ENCODE assay signal across 8 mouse cellular contexts in the genomic region with DNA sequence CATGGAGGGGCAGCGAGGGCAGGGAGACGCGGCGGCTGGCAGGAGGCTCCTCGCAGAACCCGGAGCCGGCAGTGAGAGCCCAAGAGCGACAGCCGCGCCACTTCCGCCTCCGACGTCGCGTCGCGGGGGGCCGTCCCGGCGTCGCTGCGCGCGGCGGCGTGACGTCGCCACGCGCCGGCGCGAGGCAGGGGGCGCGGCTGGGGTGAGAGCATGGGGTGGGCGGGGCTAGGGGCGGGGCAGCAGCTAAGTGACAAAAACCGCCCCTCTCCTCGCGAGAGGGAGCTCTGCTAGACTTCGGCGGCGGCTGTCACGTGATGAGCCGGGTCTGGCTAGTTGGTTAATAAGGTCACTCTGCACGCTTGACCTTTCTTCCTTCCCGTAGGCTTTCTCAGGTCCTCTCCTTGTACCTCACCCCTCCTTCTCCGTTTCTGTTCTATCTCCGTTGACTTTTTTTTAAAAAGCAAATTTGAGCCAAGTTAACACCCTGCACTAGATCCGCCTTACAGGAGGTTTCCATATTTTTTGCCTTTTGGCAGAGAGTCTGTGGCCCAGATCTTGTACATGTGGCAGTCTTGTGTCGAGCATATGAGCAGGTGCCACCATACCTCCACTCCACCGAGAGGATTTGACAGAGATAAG. TPM values are rescaled to one million over a fixed set of nuclear protein-coding genes. Genes with fewer than 3 reads are reported as not detected.
DNase-seq lines count a peak whose midpoint lies in the region; ATAC-seq and TF ChIP-seq lines count a peak whose summit lies in the region.

A gene (minus strand): TSS at position 130 of the 639 bp plus-strand sequence.

- peak in 1 of 2 experiments; percentile 34; a peak in 1 of 4 replicates for TF ChIP-seq EP300 in MEL (IDR thresholded peaks at IDR 0.05; ENCODE audit: low read depth in 1 of 2, low read length in 2 of 2)

- peaks cover 41% of the 10 kb centered on the region for H3K79me2 ChIP-seq in MEL (ENCODE audit: control insufficient read depth, insufficient read depth, low read length, poor library complexity)

- no peak for TF ChIP-seq CTCF in MEL (IDR thresholded peaks at IDR 0.05 in 2 of 3, conservative IDR thresholded peaks at IDR 0.05 in 1 of 3; ENCODE audit: control insufficient read depth in 1 of 3, insufficient read depth in 1 of 3, low read depth in 2 of 3, low read length in 3 of 3, poor library complexity in 1 of 3, severe bottlenecking in 1 of 3)
- no peak for TF ChIP-seq CTCF in cerebellum, adult 2 months (IDR thresholded peaks at IDR 0.05; ENCODE audit: borderline replicate concordance, insufficient read depth, low read depth, low read length)

- H3K27me3 ChIP-seq in MEL (ENCODE audit: control insufficient read depth in 1 of 2, insufficient read depth in 2 of 2, low read length in 2 of 2): no peaks in the 10 kb centered on the region
- H3K27me3 ChIP-seq in cerebellum, adult 2 months (ENCODE audit: control insufficient read depth, insufficient read depth, low read length): no peaks in the 10 kb centered on the region
- H3K27me3 ChIP-seq in lung, embryonic 16.5 days (ENCODE audit: control insufficient read depth, insufficient read depth, low read depth, low read length): no peaks in the 10 kb centered on the region

- peak within 1 kb of the TSS; percentile 87 for H3K4me2 ChIP-seq in lung, embryonic 16.5 days (ENCODE audit: low read depth, low read length)

- H3K4me1 ChIP-seq in MEL (ENCODE audit: control insufficient read depth in 1 of 2, insufficient read depth in 2 of 2, low read length in 2 of 2): peaks cover 17 to 30% of the 10 kb centered on the region in 2 experiments
- peaks cover 15% of the 10 kb centered on the region for H3K4me1 ChIP-seq in cerebellum, adult 2 months (ENCODE audit: control insufficient read depth, insufficient read depth, low read length)
- peaks cover 24% of the 10 kb centered on the region for H3K4me1 ChIP-seq in lung, embryonic 16.5 days (replicated peaks; ENCODE audit: control insufficient read depth, insufficient read depth, low read length)

- no peak for TF ChIP-seq RAD21 in MEL (IDR thresholded peaks at IDR 0.05; ENCODE audit: low read depth, low read length)

- peak within 1 kb of the TSS; percentile 93 for H3K27ac ChIP-seq in MEL (ENCODE audit: control insufficient read depth, low read depth, low read length)
- peak within 1 kb of the TSS; percentile 70 for H3K27ac ChIP-seq in cerebellum, adult 2 months (ENCODE audit: insufficient read depth, low read length)
- H3K27ac ChIP-seq in lung, embryonic 16.5 days (ENCODE audit: low read length): peak within 1 kb of the TSS; percentile 75

- WGBS in cerebellum, adult 2 months: 2% methylated on average over 43 of the region's 52 CpGs
- WGBS in lung, embryonic 16.5 days: 2% methylated on average over 37 of the region's 52 CpGs

- H3K4me3 ChIP-seq in MEL (ENCODE audit: control insufficient read depth in 1 of 2, insufficient read depth in 1 of 2, low read depth in 2 of 2, low read length in 2 of 2): peak within 1 kb of the TSS; percentile 71 to 99
- peak within 1 kb of the TSS; percentile 76 for H3K4me3 ChIP-seq in cerebellum, adult 2 months (replicated peaks; ENCODE audit: insufficient read depth, low read depth, low read length)
- H3K4me3 ChIP-seq in lung, embryonic 16.5 days (ENCODE audit: low read length): peak within 1 kb of the TSS; percentile 93

- peak; percentile 95 for DNase-seq in MEL (ENCODE audit: low read depth, low spot score)
- peak; percentile 83 to 86 for DNase-seq in cerebellum, adult 2 months
- DNase-seq in forelimb bud, embryonic 11.5 days (ENCODE audit: low read depth, low spot score): peak; percentile 92
- peak; percentile 58 for DNase-seq in layer of hippocampus, adult 9-10 months (ENCODE audit: low spot score)
- peak; percentile 38 for DNase-seq in ovary, postnatal 10 days (ENCODE audit: low spot score)
- DNase-seq in thymus, postnatal 10 days (ENCODE audit: low spot score in 2 of 2): peak; percentile 73 to 83

- peak; percentile 86 to 88 for TF ChIP-seq POLR2A in MEL (IDR thresholded peaks at IDR 0.05; ENCODE audit: control insufficient read depth in 1 of 2, insufficient read depth in 1 of 2, low read depth in 1 of 2, low read length in 2 of 2, poor library complexity in 1 of 2)
- TF ChIP-seq POLR2A in cerebellum, adult 2 months (IDR thresholded peaks at IDR 0.05; ENCODE audit: borderline replicate concordance, insufficient read depth, low read length): peak; percentile 48; the same call in 1 of the 2 replicates

- no peaks in the 10 kb centered on the region for H3K9me3 ChIP-seq in MEL (replicated peaks; ENCODE audit: insufficient read depth, low read length)
- H3K9me3 ChIP-seq in lung, embryonic 16.5 days (ENCODE audit: control insufficient read depth, low read length): no peaks in the 10 kb centered on the region

- peak; percentile 75 to 79 for ATAC-seq in hematopoietic stem cell, adult 5-6 weeks (replicated peaks in 1 of 2; ENCODE audit: insufficient read depth in 1 of 2, low FRiP score in 2 of 2, low TSS enrichment in 1 of 2, low read depth in 1 of 2, poor library complexity in 2 of 2, severe bottlenecking in 2 of 2)
- ATAC-seq in lung, embryonic 16.5 days (ENCODE audit: low read depth): peak; percentile 91

- H3K9ac ChIP-seq in MEL (ENCODE audit: control insufficient read depth, low read depth, low read length, poor library complexity, severe bottlenecking): peak within 1 kb of the TSS; percentile 89
- H3K9ac ChIP-seq in lung, embryonic 16.5 days (ENCODE audit: low read length): peak within 1 kb of the TSS; percentile 89

- peaks cover 2 to 26% of the 10 kb centered on the region in 2 experiments; a peak in 3 of 4 replicates for H3K36me3 ChIP-seq in MEL (ENCODE audit: control insufficient read depth in 1 of 2, insufficient read depth in 2 of 2, low read length in 2 of 2)
- no peaks in the 10 kb centered on the region for H3K36me3 ChIP-seq in lung, embryonic 16.5 days (ENCODE audit: control insufficient read depth, insufficient read depth, low read length)

TF ChIP-seq in MEL, 35 proteins besides CTCF, POLR2A, EP300 and RAD21 (continues in another document):
- no peak for TF ChIP-seq MAFK (IDR thresholded peaks at IDR 0.05; ENCODE audit: borderline replicate concordance, low read depth, low read length)
- TF ChIP-seq MXI1 (IDR thresholded peaks at IDR 0.05; ENCODE audit: low read depth, low read length): 0 out of 2 replicates have a peak, but pooled peaks have one; percentile 14
- peak; percentile 91 for TF ChIP-seq MAX (IDR thresholded peaks at IDR 0.05; ENCODE audit: low read length)
- TF ChIP-seq UBTF (IDR thresholded peaks at IDR 0.05; ENCODE audit: borderline replicate concordance, insufficient read depth, low read depth, low read length): no peak
- no peak for TF ChIP-seq GABPA (IDR thresholded peaks at IDR 0.05; ENCODE audit: low read depth, low read length)
- TF ChIP-seq GATA1 (IDR thresholded peaks at IDR 0.05; ENCODE audit: low read depth, low read length): no peak
- no peak for TF ChIP-seq ZMIZ1 (IDR thresholded peaks at IDR 0.05; ENCODE audit: low read depth, low read length)
- TF ChIP-seq MYC (IDR thresholded peaks at IDR 0.05; ENCODE audit: low read depth, low read length): peak; percentile 38; the same call in 1 of the 2 replicates
- peak; percentile 66 for TF ChIP-seq NRF1 (IDR thresholded peaks at IDR 0.05; ENCODE audit: insufficient read depth, low read depth, low read length, poor library complexity, severe bottlenecking)
- no peak for TF ChIP-seq TCF12 (IDR thresholded peaks at IDR 0.05; ENCODE audit: low read depth, low read length)
- no peak for TF ChIP-seq JUND (IDR thresholded peaks at IDR 0.05; ENCODE audit: low read depth, low read length)
- no peak for TF ChIP-seq SMC3 (IDR thresholded peaks at IDR 0.05; ENCODE audit: low read depth, low read length)
- TF ChIP-seq USF1 (IDR thresholded peaks at IDR 0.05; ENCODE audit: low read depth, low read length): peak; percentile 96
- peak; percentile 61 to 88 for TF ChIP-seq USF2 (IDR thresholded peaks at IDR 0.05; ENCODE audit: borderline replicate concordance in 1 of 2, insufficient read depth in 1 of 2, low read depth in 1 of 2, low read length in 2 of 2)
- no peak for TF ChIP-seq ZC3H11A (IDR thresholded peaks at IDR 0.05; ENCODE audit: low read depth, low read length)
- TF ChIP-seq POLR2AphosphoS5 (IDR thresholded peaks at IDR 0.05; ENCODE audit: borderline replicate concordance, low read depth, low read length): 0 out of 2 replicates have a peak, but pooled peaks have one; percentile 29
- TF ChIP-seq NELFE (IDR thresholded peaks at IDR 0.05; ENCODE audit: low read depth, low read length): peak; percentile 61
- TF ChIP-seq TBP (IDR thresholded peaks at IDR 0.05; ENCODE audit: low read depth, low read length): peak; percentile 81
- TF ChIP-seq MAZ (IDR thresholded peaks at IDR 0.05; ENCODE audit: low read depth, low read length): no peak
- peak; percentile 78 for TF ChIP-seq ELF1 (IDR thresholded peaks at IDR 0.05; ENCODE audit: low read depth, low read length)
- TF ChIP-seq MEF2A (IDR thresholded peaks at IDR 0.05; ENCODE audit: extremely low read depth, insufficient replicate concordance, low read depth, low read length, poor library complexity, severe bottlenecking): no peak
- TF ChIP-seq CHD2 (IDR thresholded peaks at IDR 0.05; ENCODE audit: low read length): peak; percentile 91
- no peak for TF ChIP-seq RCOR1 (IDR thresholded peaks at IDR 0.05; ENCODE audit: low read depth, low read length)
- TF ChIP-seq KAT2A (conservative IDR thresholded peaks at IDR 0.05; ENCODE audit: low read depth, low read length): no peak
- no peak for TF ChIP-seq ETS1 (IDR thresholded peaks at IDR 0.05; ENCODE audit: low read depth, low read length)
- TF ChIP-seq CHD1 (IDR thresholded peaks at IDR 0.05; ENCODE audit: low read depth, low read length): peak; percentile 74; the same call in 1 of the 2 replicates
- TF ChIP-seq BHLHE40 (IDR thresholded peaks at IDR 0.05; ENCODE audit: borderline replicate concordance, low read depth, low read length): peak; percentile 89
- peak; percentile 2; the same call in 1 of the 2 replicates for TF ChIP-seq ZNF384 (IDR thresholded peaks at IDR 0.05; ENCODE audit: low read depth, low read length)
- TF ChIP-seq MYB (IDR thresholded peaks at IDR 0.05; ENCODE audit: low read depth, low read length): no peak
- TF ChIP-seq E2F4 (IDR thresholded peaks at IDR 0.05; ENCODE audit: borderline replicate concordance, low read depth, low read length): no peak

RNA-seq across cellular contexts. Expression of the gene that starts here (rescaled TPM):
- total RNA-seq in MEL (2012; rRNA removed): 18.5 and 19.5 TPM in 2 replicates
- 10 to 100 TPM in 1 of 2 experiments, not detected in 1; 38.9 TPM for polyA plus RNA-seq in MEL (2012; ENCODE audit: insufficient read depth in 1 of 2, insufficient read length in 2 of 2, low read depth in 1 of 2, low replicate concordance in 2 of 2, missing spikeins in 1 of 2)
- 21.3 and 22.4 TPM in 2 replicates for polyA plus RNA-seq in cerebellum, adult 2 months (2012; rRNA removed)
- total RNA-seq in hematopoietic stem cell, adult 5-6 weeks (2017): 20.3 and 21.3 TPM in 2 replicates
- 36.8 and 39.5 TPM in 2 replicates for polyA plus RNA-seq in lung, embryonic 16.5 days (2015; fragmentation: Nextera tagmentation; extraction: Ambion mirVana)

Comparison
In these comparisons a context has a peak if more than half of its experiments do, and no peak if none do; other contexts are left out.
1. Peak in every context shown above with its lines: DNase-seq, ATAC-seq, H3K4me3 ChIP-seq and H3K27ac ChIP-seq.
2. DNase-seq: peak in every context shown above with its lines; median percentile 95 in MEL; 92 in forelimb bud, embryonic 11.5 days; 84 in cerebellum, adult 2 months; 78 in thymus, postnatal 10 days; 58 in layer of hippocampus, adult 9-10 months; 38 in ovary, postnatal 10 days.